Mouse (Mus musculus): ENCODE results near the gene Itpr3. TPM values are rescaled to one million over a fixed set of nuclear protein-coding genes. Genes with fewer than 3 reads are reported as not detected.
A peak's percentile ranks its signal among the peaks of the same experiment; 100 is the strongest.

Itpr3 gene
- total RNA-seq, 2 experiments from 2014 or later = 1.9 to 2.1 TPM

GRCm38 (mm10) chr17:27025951-27026350 lies 31.2 kb upstream of the Itpr3 start:
- TF ChIP-seq CTCF (IDR thresholded peaks at IDR 0.05) = no peak
- DNase-seq = no peak
- no peak overlapping the region for H3K4me3 ChIP-seq
- H3K27ac ChIP-seq = no peak overlapping the region
- intact Hi-C loops (cut with DNase I) = loop anchor here (5.0 kb wide), 2 partner anchors 94 to 161 kb away; partner anchors contain the start of gene Phf1

- Histone ChIP-seq H3K27ac (peak overlapping the region; percentile 90), H3K4me3 (peak overlapping the region; percentile 94)
- TF ChIP-seq CTCF (IDR thresholded peaks at IDR 0.05) = no peak
- intact Hi-C loops (cut with DNase I) = loop anchor here (5.0 kb wide), 2 partner anchors 95 to 160 kb away; partner anchors contain the start of gene Phf1
- DNase-seq = peak; percentile 55
Measured at GRCm38 (mm10) chr17:27027460-27028283, 29.4 kb upstream of the Itpr3 start.

GRCm38 (mm10) chr17:27028284-27028795 lies 28.8 kb upstream of the Itpr3 start:
- TF ChIP-seq CTCF (IDR thresholded peaks at IDR 0.05) = peak; percentile 95
- DNase-seq = peak; percentile 93
- intact Hi-C loops (cut with DNase I) = loop anchor here (5.0 kb wide), 2 partner anchors 96 to 159 kb away; partner anchors contain the start of gene Phf1
- H3K4me3 ChIP-seq = peak overlapping the region; percentile 94
- H3K27ac ChIP-seq = peak overlapping the region; percentile 90

- no peak for TF ChIP-seq CTCF (IDR thresholded peaks at IDR 0.05)
- intact Hi-C loops (cut with DNase I) = loop anchor here (5.0 kb wide), 2 partner anchors 97 to 158 kb away; partner anchors contain the start of gene Phf1
- Histone ChIP-seq H3K27ac (peak within 1 kb of the TSS; percentile 90), H3K4me3 (peak within 1 kb of the TSS; percentile 94)
- DNase-seq = no peak
Measured at GRCm38 (mm10) chr17:27028909-27029308, 28.2 kb upstream of the Itpr3 start, which contains the start of gene Bak1. TSS of gene Bak1 (minus strand) at chr17:27029009.

- no peak overlapping the region for H3K27ac ChIP-seq
- no peak overlapping the region for H3K4me3 ChIP-seq
- TF ChIP-seq CTCF (IDR thresholded peaks at IDR 0.05) = no peak
- intact Hi-C loops (cut with DNase I) = loop anchor here (5.0 kb wide), 2 partner anchors 97 to 158 kb away; partner anchors contain the start of gene Phf1
- no peak for DNase-seq
Measured at GRCm38 (mm10) chr17:27029431-27029830, 27.7 kb upstream of the Itpr3 start.

- intact Hi-C loops (cut with DNase I) = loop anchor here (5.0 kb wide), 2 partner anchors 56 to 171 kb away; partner anchors contain the start of gene Lemd2
- no peak overlapping the region for H3K27ac ChIP-seq
- no peak overlapping the region for H3K4me3 ChIP-seq
- no peak for DNase-seq
- TF ChIP-seq CTCF (IDR thresholded peaks at IDR 0.05) = no peak
Measured at GRCm38 (mm10) chr17:27030896-27031295, 26.2 kb upstream of the Itpr3 start.

- no peak for DNase-seq
Measured at GRCm38 (mm10) chr17:27032328-27032727, 24.8 kb upstream of the Itpr3 start.

GRCm38 (mm10) chr17:27032869-27033268 lies 24.2 kb upstream of the Itpr3 start:
- peak overlapping the region; percentile 35; the same call in 1 of the 2 replicates for H3K4me3 ChIP-seq
- TF ChIP-seq CTCF (IDR thresholded peaks at IDR 0.05) = peak; percentile 93
- peak; percentile 80 for DNase-seq
- intact Hi-C loops (cut with DNase I) = loop anchor here (1.0 to 5.0 kb wide), 4 partner anchors 54 to 488 kb away; partner anchors contain the start of genes Grm4 and Lemd2
- no peak overlapping the region for H3K27ac ChIP-seq

More at GRCm38 (mm10) chr17:27032328-27032727, 24.8 kb upstream of the Itpr3 start:
- H3K27ac ChIP-seq = no peak overlapping the region
- intact Hi-C loops (cut with DNase I) = loop anchor here (2.0 to 5.0 kb wide), 3 partner anchors 55 to 488 kb away; partner anchors contain the start of genes Grm4 and Lemd2
- TF ChIP-seq CTCF (IDR thresholded peaks at IDR 0.05) = no peak
- no peak overlapping the region for H3K4me3 ChIP-seq

GRCm38 (mm10) chr17:27036465-27036864 lies 20.6 kb upstream of the Itpr3 start:
- Histone ChIP-seq H3K27ac (peak overlapping the region; percentile 35), H3K4me3 (no peak overlapping the region)
- intact Hi-C loops (cut with DNase I) = no loop called here
- no peak for TF ChIP-seq CTCF (IDR thresholded peaks at IDR 0.05)
- DNase-seq = no peak

GRCm38 (mm10) chr17:27038335-27039050 lies 18.6 kb upstream of the Itpr3 start:
- DNase-seq = no peak
- Histone ChIP-seq H3K4me3 (no peak overlapping the region), H3K27ac (no peak overlapping the region)
- intact Hi-C loops (cut with DNase I) = no loop called here
- no peak for TF ChIP-seq CTCF (IDR thresholded peaks at IDR 0.05)

GRCm38 (mm10) chr17:27039432-27040102 lies 17.5 kb upstream of the Itpr3 start:
- no peak for DNase-seq
- intact Hi-C loops (cut with DNase I) = no loop called here
- no peak for TF ChIP-seq CTCF (IDR thresholded peaks at IDR 0.05)
- no peak overlapping the region for H3K27ac ChIP-seq
- H3K4me3 ChIP-seq = no peak overlapping the region

Measured in gastrocnemius, adult 2 months (tissue).